Mouse (Mus musculus) cerebellum, adult 2 months (tissue): Measurements from ENCODE around the gene Ncln.

ENCODE experiments used
- CTCF ChIP-seq: fragments of 200-500 bp; IDR thresholded peaks from 2 replicates; pipeline ENCODE4 v1.5.1; 2011; ENCODE audit warnings: low read depth, mild to moderate bottlenecking, control low read depth, low read length, moderate library complexity, borderline replicate concordance; ENCODE audit not compliant: insufficient read depth
- POLR2A ChIP-seq: fragments of 200-500 bp; IDR thresholded peaks from 2 replicates; pipeline ENCODE4 v1.6.1; 2011; ENCODE audit warnings: low read length, control low read depth, borderline replicate concordance; ENCODE audit not compliant: insufficient read depth

GRCm38 (mm10) chr10:81462415-81462804, 33.8 kb downstream of the Ncln start:
- TF ChIP-seq CTCF (no peak), POLR2A (no peak)
